Mouse (Mus musculus) forebrain, embryonic 14.5 days (tissue): ENCODE measurements at regions not wholly inside any gene's neighbourhood (a gene's known extent, or its start where the extent isn't known, plus 50 kb on each side); places are given as distances from the start of the nearest gene placed in this dataset.
A peak's percentile ranks its signal among the peaks of the same experiment; 100 is the strongest.

Source experiments
- ATAC-seq: fragments of 200-750 bp; cut with Nextera tagmentation; 2 replicates; pipeline ENCODE4 v1.8.0; 2017; ENCODE audit warnings: mild to moderate bottlenecking, moderate library complexity
- DNase-seq: peaks from one replicate; pipeline ENCODE4 v3.0.0-alpha.2; 2015; ENCODE audit warnings: low spot score
- H3K27ac ChIP-seq: fragments of 300-500 bp; sonication (generic); 2 replicates; pipeline ENCODE4 v1.5.1; 2014; ENCODE audit warnings: low read depth, mild to moderate bottlenecking, control low read depth, low read length, moderate library complexity
- H3K27me3 ChIP-seq: fragments of 300-500 bp; sonication (generic); replicated peaks from 2 replicates; pipeline ENCODE4 v1.6.1; 2014; ENCODE audit warnings: low read length, control low read depth, mixed read lengths; ENCODE audit not compliant: control insufficient read depth, insufficient read depth
- H3K36me3 ChIP-seq: fragments of 300-500 bp; sonication (generic); 2 replicates; pipeline ENCODE4 v1.6.1; 2014; ENCODE audit warnings: low read length, control low read depth; ENCODE audit not compliant: control insufficient read depth, insufficient read depth
- H3K4me1 ChIP-seq: fragments of 300-500 bp; sonication (generic); 2 replicates; pipeline ENCODE4 v1.6.1; 2014; ENCODE audit warnings: antibody characterized with exemption, low read length, control low read depth; ENCODE audit not compliant: control insufficient read depth, insufficient read depth
- H3K4me2 ChIP-seq: fragments of 300-500 bp; sonication (generic); 2 replicates; pipeline ENCODE4 v1.6.1; 2014; ENCODE audit warnings: mild to moderate bottlenecking, control low read depth, low read length
- H3K4me3 ChIP-seq: fragments of 300-500 bp; sonication (generic); 2 replicates; pipeline ENCODE4 v1.5.1; 2014; ENCODE audit warnings: low read depth, low read length, control low read depth
- H3K9ac ChIP-seq: fragments of 300-500 bp; sonication (generic); 2 replicates; pipeline ENCODE4 v1.6.1; 2014; ENCODE audit warnings: mild to moderate bottlenecking, low read length, control low read depth, moderate library complexity
- H3K9me3 ChIP-seq: fragments of 300-500 bp; sonication (generic); replicated peaks from 2 replicates; pipeline ENCODE4 v1.6.1; 2016; ENCODE audit warnings: low read length, control low read depth, mixed read lengths; ENCODE audit not compliant: control insufficient read depth
- WGBS: fragments of 180-500 bp; shearing (Covaris S2); extraction: QIAGEN DNeasy Blood & Tissue Kit; methylation state at CpG from one replicate; pipeline ENCODE4 v1.1.7; 2014; 5-methylcytosine and 5-hydroxymethylcytosine counted together

- Histone ChIP-seq H3K9ac (no peak overlapping the region), H3K4me3 (no peak overlapping the region), H3K4me1 (no peaks in the 10 kb centered on the region), H3K9me3 (no peaks in the 10 kb centered on the region), H3K36me3 (no peaks in the 10 kb centered on the region), H3K4me2 (no peak overlapping the region), H3K27ac (no peak overlapping the region), H3K27me3 (no peaks in the 10 kb centered on the region)
- ATAC-seq (no peak), DNase-seq (peak; percentile 46)
Observed at GRCm38 (mm10) chr14:92316773-92317172, 1573.7 kb downstream of the Pcdh9 start.

GRCm38 (mm10) chr14:92303940-92304339 lies 1586.5 kb downstream of the Pcdh9 start:
- no peak for DNase-seq
- no peak for ATAC-seq
- Histone ChIP-seq H3K9me3 (no peaks in the 10 kb centered on the region), H3K27me3 (no peaks in the 10 kb centered on the region), H3K4me2 (no peak overlapping the region), H3K36me3 (no peaks in the 10 kb centered on the region), H3K27ac (no peak overlapping the region), H3K4me1 (no peaks in the 10 kb centered on the region), H3K4me3 (no peak overlapping the region), H3K9ac (no peak overlapping the region)
- WGBS = 86% methylated on average over 3 of the region's 3 CpGs

- H3K27me3 ChIP-seq = no peaks in the 10 kb centered on the region
- H3K4me1 ChIP-seq = no peaks in the 10 kb centered on the region
- H3K36me3 ChIP-seq = no peaks in the 10 kb centered on the region
- ATAC-seq = no peak
- no peak overlapping the region for H3K4me3 ChIP-seq
- no peak overlapping the region for H3K4me2 ChIP-seq
- H3K9me3 ChIP-seq = no peaks in the 10 kb centered on the region
- no peak overlapping the region for H3K27ac ChIP-seq
- H3K9ac ChIP-seq = no peak overlapping the region
- no peak for DNase-seq
Observed at GRCm38 (mm10) chr14:92271200-92271599, 1619.3 kb downstream of the Pcdh9 start.

GRCm38 (mm10) chr14:92222746-92223145 lies 1667.7 kb downstream of the Pcdh9 start:
- ATAC-seq = no peak

More at GRCm38 (mm10) chr14:92222746-92223145, 1667.7 kb downstream of the Pcdh9 start:
- Histone ChIP-seq H3K9me3 (no peaks in the 10 kb centered on the region), H3K27me3 (no peaks in the 10 kb centered on the region), H3K4me3 (no peak overlapping the region), H3K27ac (no peak overlapping the region), H3K4me2 (no peak overlapping the region), H3K4me1 (no peaks in the 10 kb centered on the region), H3K36me3 (no peaks in the 10 kb centered on the region), H3K9ac (no peak overlapping the region)
- 95% methylated on average over 5 of the region's 5 CpGs for WGBS
- no peak for DNase-seq
